Mouse (Mus musculus): ENCODE results near the gene Hoga1.

The Hoga1 gene

DNA sequence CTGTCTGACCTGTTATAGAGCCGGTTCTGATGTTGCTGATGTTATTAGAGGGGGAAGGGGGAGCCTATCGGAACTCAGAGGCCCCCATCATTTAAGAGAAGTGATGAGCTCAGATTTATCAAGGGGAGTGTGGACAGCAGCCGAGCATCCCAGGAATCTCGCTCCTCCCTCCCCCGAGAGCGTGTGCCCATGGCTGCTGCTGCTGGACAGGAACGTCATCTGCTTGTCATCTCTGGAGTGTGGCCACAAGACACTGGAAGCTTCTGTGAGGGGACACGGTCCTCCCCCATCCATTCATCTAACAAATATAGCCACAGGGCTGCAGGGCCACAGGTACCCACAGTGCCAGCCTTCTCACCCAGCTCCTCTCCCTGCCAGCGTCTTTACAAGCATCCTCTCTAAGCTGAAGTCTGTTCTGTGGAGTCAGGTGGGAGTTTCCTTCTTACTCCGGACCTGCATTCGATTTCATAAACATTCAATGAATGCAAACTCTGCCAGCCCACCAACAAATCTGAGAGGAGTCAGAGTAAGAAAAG lies 8.2 kb upstream of the Hoga1 start:
- TF ChIP-seq GATA4 (IDR thresholded peaks at IDR 0.05; ENCODE audit: insufficient replicate concordance, low read length) = no peak

DNA sequence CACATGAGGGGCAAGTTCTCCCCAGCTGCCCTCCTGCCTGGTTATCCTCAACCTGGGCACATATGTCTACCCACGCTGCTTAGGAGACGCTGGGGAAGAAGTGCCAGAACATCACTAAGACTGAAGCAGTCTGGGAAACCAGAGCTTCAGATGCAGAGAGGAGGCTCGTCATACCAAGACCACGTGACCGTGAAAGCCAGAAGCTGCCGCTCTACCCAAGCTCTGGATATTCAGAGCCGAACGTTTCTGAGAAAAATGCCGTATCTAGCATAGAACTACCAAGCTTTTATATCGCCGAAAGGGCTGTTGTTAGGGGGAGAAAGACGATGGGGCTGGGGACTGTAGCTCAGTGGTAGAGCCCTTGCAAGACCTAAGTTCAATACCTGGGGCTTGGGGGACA lies 7.1 kb upstream of the Hoga1 start:
- no peak for TF ChIP-seq GATA4 (IDR thresholded peaks at IDR 0.05; ENCODE audit: insufficient replicate concordance, low read length)

DNA sequence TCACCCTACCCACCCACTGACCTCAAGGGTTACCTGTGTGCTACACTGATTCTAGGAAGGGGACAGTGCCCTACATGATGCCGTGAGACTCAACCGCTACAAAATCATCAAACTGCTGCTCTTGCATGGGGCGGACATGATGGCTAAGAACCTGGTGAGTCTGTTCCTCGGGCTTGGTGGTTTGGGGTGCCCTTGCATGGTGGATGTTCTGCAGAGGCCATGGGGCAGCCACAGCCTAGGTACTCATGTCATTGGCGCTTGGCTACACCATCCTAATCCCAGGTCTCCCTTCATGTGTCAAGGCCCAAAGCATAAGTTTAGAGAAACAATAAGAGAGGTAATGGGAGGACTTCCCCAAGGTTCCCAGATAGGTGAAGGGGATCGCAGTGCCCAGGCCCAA lies 1.4 kb upstream of the Hoga1 start:
- TF ChIP-seq GATA4 (IDR thresholded peaks at IDR 0.05; ENCODE audit: insufficient replicate concordance, low read length) = no peak

DNA sequence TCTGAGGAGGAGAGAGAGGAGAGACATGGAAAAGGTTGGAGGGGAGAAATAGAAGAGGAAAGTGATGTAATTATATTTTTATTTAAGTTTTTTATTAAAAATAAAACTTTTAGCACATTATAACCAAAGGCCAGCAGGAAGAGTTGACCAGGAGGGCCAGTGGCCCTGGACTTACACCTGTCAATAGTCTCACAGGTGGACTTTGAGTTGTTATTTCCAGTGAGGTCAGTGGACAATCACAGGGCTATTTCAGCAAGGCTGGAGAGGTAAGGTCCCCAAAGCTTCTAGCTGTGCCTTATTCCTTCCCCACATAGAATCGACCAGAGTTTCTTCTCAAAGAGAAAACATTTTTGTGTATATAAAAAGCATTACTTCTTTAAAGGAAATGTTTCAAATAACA lies 4.8 kb downstream of the Hoga1 start:
- no peak for TF ChIP-seq GATA4 (IDR thresholded peaks at IDR 0.05; ENCODE audit: insufficient replicate concordance, low read length)

DNA sequence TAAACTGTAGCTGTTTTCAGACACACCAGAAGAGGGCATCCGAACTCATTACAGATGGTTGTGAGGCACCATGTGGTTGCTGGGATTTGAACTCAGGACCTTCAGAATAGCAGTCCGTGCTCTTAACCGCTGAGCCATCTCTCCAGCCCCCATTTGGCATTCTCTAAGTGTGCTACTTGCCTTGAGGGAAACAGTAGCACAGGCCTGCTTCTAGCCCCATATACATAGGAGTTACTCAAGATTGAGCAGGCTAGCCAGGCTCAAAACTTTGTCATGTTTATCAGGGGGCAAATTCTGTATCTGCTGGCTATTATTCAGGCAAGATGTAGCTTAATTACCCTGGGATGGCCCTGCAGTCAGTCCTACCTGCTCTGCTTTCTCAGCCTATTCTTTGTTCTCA lies 5.9 kb downstream of the Hoga1 start:
- no peak for TF ChIP-seq GATA4 (IDR thresholded peaks at IDR 0.05; ENCODE audit: insufficient replicate concordance, low read length)

DNA sequence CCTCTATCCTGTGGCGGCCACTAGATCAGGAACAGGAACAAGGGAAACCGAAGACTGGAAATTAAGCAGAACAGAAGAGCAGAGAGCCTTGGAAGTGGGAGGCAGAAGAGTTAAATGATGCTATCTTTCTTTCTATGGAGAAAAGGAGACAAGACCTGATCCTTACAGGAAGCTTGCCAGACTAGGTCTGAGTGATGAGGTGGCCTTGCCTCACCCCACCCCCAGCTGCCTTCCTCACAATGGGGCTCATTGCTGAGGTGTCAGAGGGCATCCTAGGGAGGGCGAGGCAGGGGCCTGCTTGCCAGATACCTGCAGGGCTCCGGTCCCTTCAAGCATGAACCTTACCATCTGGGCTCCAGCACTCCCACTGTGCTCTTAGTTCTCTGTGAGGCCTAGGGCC lies 6.5 kb downstream of the Hoga1 start, which contains the start of gene 4933411K16Rik:
4933411K16Rik (plus strand) TSS at position 301 of the 400 bp plus-strand sequence.
- TF ChIP-seq GATA4 (IDR thresholded peaks at IDR 0.05; ENCODE audit: insufficient replicate concordance, low read length) = no peak

DNA sequence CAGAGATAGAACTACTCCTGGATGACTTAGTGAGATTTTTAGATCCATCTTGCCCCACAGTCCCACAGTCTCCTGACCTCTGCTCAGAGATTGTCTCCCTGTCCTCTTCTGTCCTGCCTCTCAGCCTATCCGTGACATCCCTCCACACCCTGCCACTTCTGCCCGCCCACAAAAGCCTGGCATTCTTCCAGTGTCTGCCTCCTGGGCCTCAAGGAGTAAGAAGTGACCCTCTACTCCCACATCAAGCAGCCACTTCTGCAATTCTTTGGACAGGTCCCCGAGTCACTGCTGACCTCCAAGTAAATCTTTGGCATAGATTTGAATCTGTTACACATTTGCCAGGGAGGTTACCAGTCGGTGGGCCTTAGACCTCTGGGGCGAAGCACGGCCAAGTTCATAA lies 8.8 kb downstream of the Hoga1 start:
- no peak for TF ChIP-seq GATA4 (IDR thresholded peaks at IDR 0.05; ENCODE audit: insufficient replicate concordance, low read length)

DNA sequence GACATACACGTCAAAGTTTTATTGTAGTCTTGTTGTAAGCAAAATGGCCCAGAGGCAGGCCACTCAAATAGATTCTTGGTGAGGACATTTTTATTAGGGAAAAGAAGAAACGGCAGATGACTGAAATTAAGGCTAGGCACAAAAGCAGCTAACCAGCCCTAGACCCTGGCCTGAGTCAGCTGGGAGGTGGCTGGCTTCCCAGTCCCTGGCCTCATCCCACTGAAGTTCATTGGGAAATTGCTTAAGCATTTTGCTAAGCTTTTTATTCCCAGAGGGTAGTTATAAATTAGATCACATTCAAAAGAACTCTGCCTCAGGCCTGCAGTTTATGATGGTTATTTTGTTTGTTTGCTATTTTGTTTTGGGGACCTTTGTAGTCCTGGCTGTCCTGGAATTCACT lies 10.5 kb downstream of the Hoga1 start:
- TF ChIP-seq GATA4 (IDR thresholded peaks at IDR 0.05; ENCODE audit: insufficient replicate concordance, low read length) = no peak

DNA sequence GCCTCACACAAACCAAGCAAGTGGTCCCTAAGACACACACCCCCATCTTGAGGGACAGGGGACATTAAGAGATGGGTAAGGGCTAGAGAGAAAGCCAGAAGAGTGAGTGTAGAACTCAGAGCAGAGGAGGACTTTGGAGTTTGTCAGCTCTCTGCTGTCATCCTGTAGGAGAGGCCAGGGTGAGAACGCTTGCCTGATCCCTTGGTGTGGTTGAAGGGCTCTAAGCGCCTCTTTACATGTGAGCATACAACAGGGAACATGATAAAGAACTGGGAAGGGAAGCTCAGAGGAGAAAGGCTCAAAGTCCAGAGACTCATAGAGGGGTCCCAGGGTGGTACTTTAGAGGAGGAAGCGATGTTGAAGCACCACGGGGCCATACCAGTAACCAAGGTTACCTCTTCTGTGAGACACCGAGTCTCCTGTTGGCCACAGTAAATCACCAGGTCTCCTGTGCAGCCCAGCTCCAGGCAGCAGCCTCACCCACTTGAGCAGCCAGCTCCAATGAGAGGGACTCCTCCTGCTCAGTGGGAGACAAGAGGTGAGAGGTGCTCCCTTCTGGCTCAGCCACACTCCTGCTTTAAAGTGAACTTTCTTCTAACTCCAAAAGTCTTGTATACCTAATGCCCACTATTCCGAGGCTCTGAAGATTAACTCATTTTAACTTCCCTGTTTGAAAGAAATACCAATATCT lies 11.5 kb downstream of the Hoga1 start:
- TF ChIP-seq GATA4 (IDR thresholded peaks at IDR 0.05; ENCODE audit: insufficient replicate concordance, low read length) = no peak

DNA sequence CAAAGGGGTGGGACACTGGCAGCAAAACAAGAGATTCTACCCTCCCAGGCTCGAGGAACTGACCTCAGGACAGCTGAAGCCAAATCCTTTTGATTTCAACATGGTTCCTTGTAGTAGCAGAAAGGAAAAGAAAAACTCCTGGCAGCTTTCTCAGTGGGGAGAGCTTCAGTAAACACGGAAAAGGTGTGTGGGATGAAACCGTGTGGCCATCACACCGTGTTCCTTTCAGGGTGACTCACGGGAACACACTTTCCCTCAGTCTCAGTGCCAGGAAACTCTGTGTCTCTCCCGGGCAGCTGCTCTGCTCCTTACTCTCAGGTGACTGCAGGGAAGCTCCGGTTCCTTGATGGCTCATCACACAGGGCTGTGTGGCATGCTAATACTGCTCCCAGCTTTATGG lies 13.0 kb downstream of the Hoga1 start:
- no peak for TF ChIP-seq GATA4 (IDR thresholded peaks at IDR 0.05; ENCODE audit: insufficient replicate concordance, low read length)

DNA sequence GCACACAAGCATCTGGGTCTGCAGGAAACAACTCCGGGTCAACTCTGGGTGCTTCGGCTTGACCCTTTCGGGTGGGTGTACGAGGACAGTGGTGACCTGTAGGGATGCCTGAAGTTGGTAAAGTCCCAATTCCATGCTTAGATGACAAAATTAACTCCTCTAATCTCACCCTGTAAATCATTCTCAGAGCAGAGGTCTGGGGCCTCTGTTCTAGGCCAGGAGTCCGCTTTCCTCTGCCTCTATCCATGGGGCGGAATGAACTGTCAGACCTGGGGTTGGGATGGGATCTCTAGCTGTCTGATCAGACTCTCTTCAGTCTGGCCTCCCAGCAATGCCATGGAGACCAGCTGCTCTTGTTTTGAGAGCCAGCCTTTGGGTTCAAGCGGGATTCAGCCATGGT lies 16.0 kb downstream of the Hoga1 start:
- TF ChIP-seq GATA4 (IDR thresholded peaks at IDR 0.05; ENCODE audit: insufficient replicate concordance, low read length) = no peak

DNA sequence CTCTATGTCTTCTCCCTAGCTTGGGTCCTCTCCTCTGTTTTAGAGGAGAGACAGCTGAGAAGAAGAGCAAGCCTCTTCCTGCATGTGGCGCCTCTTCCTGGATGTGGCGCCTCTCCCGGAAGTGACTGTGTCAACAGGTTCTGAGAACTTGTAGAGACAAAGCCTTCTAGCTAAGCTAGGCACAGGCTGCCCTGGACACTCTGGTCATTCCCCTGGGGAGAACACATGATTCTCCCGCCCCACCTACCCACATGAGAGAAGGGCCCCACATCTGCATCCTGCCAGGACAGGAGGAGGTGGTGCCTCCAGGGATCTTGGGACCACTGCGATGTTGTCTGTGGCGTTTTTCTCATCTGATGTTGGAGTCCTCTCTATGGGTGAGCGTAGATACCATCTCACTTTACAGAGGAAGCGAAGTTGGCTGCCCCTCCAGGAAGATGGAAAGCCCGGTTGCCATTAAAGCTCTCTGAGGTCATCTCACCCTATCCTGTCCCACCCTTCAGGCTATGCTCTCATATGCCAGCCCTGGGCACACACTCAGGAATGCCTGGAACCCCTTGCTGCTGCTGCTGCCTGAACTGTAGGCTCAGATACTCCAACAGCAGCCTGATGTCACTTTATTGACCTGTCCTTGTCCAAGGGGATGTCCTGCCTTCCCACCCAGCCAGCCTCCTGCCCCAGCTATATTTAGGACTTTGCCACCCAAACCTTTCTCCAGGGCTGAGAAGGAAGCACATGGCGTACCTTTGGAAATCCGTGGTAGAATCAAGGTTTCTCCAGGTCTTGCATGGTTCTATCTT lies 23.2 kb downstream of the Hoga1 start:
- TF ChIP-seq GATA4 (IDR thresholded peaks at IDR 0.05; ENCODE audit: insufficient replicate concordance, low read length) = no peak

DNA sequence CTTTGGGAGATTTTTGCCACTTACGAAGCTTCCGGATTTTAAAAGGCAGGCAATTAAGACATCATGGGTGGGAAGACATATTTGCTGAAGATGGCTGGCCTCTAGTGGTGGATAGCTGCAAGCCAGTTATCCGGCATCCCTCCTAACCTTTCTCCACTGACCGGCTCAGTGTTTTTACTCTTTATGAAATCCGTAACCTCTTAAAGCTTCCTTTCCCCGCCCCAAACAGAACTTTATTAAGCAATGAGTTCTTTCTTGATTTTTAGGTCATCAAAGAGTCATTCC lies 23.8 kb downstream of the Hoga1 start:
- no peak for TF ChIP-seq GATA4 (IDR thresholded peaks at IDR 0.05; ENCODE audit: insufficient replicate concordance, low read length)

DNA sequence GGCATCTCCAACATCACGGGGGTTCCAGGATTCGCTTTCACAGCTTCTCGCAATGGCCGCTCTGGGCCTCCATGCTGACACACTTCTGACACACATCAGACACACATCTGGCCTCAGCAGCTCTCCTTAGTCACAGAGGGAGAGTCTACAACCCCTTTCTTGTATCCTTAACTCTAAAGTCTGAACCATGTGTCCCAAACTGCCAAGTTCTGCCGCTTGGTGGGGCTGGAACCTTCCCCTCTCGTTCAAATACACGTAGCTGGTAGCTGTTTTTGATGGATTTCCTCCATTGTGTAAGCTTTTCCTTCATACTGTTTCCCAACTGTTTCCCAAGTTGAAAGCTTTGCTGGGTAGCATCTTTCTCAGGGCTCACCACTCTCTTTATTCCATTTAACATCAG lies 25.8 kb downstream of the Hoga1 start:
- no peak for TF ChIP-seq GATA4 (IDR thresholded peaks at IDR 0.05; ENCODE audit: insufficient replicate concordance, low read length)

DNA sequence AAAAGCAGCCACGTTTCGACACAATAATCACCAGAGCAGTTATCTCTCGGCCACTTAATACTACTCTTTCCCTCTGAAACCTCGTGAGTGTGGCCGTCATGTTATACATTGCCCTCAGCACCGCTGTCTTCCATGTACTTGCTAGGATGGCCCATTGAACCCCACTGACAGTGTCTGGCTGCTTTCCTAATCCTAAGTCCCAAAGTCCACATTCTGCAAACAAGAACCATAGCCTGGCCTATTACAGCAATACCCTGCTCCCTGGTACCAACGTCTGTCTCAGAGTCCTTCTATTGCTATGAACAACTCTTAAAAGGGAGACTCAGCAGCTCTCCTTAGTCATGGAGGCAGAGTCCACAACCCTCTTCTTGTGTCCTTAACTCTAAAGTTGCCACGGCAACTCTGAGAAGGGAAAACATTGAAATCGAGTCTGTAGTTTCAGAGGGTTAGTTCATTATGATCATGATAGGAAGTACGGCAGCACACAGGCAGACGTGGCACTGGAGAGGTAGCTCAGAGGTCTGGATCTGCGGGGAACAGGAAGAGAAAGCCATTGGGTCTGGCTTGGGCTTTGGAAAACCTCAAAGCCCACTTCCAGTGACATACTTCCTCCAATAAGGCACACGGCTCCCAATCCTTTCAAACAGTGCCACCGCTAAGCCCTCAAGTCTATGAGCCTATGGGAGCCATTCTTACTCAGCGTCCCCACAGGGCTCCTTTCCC lies 26.6 kb downstream of the Hoga1 start:
- TF ChIP-seq GATA4 (IDR thresholded peaks at IDR 0.05; ENCODE audit: insufficient replicate concordance, low read length) = no peak

DNA sequence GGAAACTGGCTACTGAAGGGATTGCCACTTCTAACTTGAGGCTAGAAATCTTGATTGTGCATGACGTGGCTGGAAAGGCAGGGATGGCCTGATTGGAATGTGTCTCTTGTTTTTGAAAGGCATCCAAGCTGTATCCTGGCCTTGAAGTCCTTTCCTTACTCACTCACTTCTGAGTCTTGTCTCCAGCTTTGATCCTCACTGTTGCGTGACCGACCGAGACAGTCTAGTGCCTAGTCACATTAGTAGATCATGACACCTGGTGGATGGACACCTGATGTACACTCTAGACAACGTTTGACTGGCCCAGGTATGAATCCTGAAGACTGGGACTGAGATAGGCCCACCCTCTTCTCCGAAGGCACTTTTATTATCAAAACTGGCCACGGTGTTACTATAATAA lies 27.4 kb downstream of the Hoga1 start:
- no peak for TF ChIP-seq GATA4 (IDR thresholded peaks at IDR 0.05; ENCODE audit: insufficient replicate concordance, low read length)
